Mouse (Mus musculus) G1E (cell line): ENCODE results near the gene Nyap2.

Experiments
- CTCF ChIP-seq: IDR thresholded peaks from 2 replicates; pipeline ENCODE4 v1.5.1; 2012; ENCODE audit warnings: low read depth, low read length, inconsistent platforms, mixed read lengths
- GATA1 ChIP-seq: IDR thresholded peaks from 2 replicates; pipeline ENCODE4 v1.6.1; 2012; ENCODE audit warnings: borderline replicate concordance, low read length, inconsistent platforms, mixed read lengths

- TF ChIP-seq CTCF (no peak), GATA1 (no peak)
These were observed 92.5 kb downstream of the Nyap2 start for GRCm38 (mm10) chr1:81169245-81169644.
